Mouse (Mus musculus): ENCODE data around the gene Lum. TPM values are rescaled to one million over a fixed set of nuclear protein-coding genes. Genes with fewer than 3 reads are reported as not detected.
A peak's percentile ranks its signal among the peaks of the same experiment; 100 is the strongest.

Gene Lum
- total RNA-seq (2021), result 10 to 100 TPM; 38.5 to 53.8 TPM
- long read RNA-seq, experiment 1, transcript Lum-201 (3 exons, 2,448 nt), result major isoform, 67 of 68 reads
- long read RNA-seq, experiment 1, partial matches to known transcripts, result 1 of 68 reads
- long read RNA-seq, experiment 1, other reads (novel, unspliced or antisense), result 0 of 68 reads
- long read RNA-seq, experiment 2, transcript Lum-201 (3 exons, 2,448 nt), result major isoform, 40 of 43 reads
- long read RNA-seq, experiment 2, partial matches to known transcripts, result 3 of 43 reads
- long read RNA-seq, experiment 2, other reads (novel, unspliced or antisense), result 0 of 43 reads

GRCm38 (mm10) chr10:97564957-97565856 is at the start of gene Lum:
Gene Lum, plus strand, starts transcription at chr10:97565128.
- DNase-seq, result peak; percentile 28 to 46

GRCm38 (mm10) chr10:97523366-97523765 is 41.6 kb upstream of the Lum start:
- DNase-seq, result no peak

DNA sequence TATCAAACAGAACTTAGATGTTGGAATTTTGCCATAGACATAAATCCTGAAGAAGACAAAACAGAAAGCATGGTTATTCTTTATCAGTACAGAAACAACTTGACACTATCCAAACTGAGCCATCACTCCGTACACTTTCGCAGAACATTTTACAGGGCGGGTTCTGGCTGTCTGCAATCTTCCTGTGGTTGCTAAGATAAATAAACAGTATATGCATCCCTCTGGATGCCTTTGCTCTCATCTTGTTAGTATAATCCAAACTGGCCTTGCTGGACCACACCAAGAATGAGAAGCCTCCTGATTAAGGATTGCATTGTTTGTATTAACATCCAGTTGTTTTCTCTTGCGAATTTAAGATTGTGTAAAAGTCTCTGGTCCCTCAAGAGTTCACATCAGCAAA is 29.2 kb upstream of the Lum start:
- no peak for DNase-seq

DNA sequence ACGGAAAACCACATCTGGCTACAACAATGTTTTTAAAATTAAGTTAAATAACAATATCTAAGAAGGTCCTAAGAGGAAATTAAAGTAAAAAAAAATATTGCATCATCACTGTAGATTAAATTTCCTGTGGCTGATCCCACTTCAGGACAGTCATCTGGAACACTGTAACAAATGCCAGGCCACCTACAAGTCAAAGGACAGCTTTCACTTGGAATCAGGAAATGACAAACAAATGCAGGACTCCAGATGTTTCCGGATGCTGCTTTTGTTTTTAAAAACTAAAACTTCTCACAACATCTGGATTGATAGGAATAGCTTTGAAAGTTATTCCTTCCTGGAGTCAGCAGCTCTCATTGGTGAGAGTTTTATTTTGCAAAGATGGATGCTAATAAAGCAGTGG is 28.0 kb upstream of the Lum start:
- DNase-seq, result peak; percentile 35 to 61

- no peak for DNase-seq
Measured at GRCm38 (mm10) chr10:97538202-97538601, 26.7 kb upstream of the Lum start.

- DNase-seq, result no peak
Measured at GRCm38 (mm10) chr10:97547740-97548139, 17.2 kb upstream of the Lum start.

DNA sequence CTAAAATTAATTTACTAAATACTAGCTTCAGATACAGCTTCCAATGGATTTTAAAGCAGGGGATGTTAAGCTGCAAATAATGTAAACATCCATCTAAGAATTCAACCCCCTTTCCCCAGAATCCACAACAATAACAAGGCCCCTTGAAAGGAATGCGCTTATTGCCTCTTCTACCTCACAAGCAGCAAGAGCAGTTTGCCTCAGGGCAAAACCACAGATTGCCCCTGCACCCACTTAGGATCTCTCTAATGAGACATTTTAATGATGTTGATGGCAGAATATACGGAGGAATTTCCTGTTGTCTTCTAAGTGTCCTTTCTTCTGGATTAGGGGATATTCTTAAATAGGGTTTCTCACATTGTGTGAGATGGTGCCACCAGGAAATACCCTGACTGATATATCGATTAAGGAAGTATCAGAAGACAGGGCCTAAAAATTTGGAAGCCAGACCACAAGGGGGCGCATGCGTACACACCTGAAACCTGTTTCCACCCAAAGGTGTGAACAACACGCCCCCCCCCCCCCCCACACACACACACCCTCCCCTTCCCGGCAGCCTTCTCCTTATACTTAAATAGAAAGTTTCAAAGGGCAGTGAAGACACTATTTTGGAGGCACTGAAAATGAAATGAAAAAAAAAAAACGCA is 2.7 kb downstream of the Lum start:
- DNase-seq, result peak; percentile 23 to 51

DNA sequence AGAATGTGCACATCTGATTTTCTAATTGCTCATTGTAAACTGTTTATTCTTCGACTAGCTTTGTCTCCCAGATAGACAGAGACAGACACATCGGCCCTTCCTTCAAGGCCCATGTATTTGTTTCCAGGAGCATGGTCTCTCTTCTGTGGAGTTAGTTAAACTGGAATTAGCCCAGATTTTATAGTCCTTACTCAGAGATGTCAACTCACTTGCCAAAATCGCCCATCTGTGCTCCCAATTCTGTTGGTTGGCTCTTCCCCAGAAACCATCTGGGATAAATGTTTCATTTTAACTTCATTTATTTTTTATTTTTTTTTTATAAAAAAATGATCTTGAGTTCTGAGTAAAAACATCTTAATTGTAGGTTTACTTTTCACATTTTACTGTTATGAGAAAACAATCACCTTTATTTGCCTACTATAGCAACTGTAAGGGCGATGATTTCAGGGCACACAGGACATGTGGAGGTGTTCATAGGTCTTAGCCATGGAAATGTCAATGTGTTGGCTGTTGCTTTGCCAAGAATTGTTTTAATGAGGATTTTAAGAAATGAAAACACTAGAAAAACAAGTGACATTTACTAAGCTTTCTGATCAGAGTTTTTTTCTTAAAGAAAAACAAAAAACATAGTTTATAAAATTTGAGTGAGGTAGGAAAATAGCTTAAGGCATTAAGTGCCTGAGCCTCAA is 17.8 kb downstream of the Lum start:
- DNase-seq, result peak in 1 of 2 experiments; percentile 46

DNA sequence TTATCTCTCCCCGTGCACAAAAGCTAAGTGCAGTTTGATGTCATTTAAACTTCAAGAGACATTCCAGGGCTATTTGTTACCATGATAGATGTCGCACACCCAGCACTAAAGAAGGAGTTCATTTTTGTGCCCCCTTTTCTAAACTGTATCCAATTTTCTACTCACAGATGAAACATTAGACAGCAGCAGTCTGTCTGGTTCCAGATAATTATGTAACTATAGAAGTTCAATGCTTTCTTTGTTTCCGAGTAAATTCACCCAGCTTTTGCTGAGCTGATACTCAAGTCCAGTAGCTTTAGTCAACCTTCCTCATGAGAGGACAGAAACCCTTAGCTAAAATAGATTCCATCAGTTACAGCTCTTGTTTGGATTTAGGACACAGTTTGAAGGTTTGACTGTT is 19.2 kb downstream of the Lum start:
- no peak for DNase-seq

DNA sequence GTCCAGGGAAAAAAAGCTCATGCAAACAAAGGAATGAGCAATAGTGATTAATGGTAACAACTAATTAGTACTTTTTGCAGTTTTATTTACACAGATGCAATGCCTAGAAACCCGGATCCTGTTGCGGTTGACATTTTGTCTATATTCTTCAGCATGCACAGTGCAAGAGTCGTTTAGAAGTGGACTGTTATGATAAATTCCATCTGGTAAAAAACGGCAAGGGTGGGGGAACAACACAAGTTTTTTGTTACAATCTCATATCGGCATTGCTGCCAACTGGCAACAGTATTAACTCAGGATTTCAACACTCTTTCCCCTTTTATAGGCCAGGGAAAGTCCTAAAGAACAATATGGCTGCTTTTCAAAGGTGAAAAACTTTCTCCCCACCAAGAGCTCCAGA is 22.2 kb downstream of the Lum start:
- DNase-seq, result peak; percentile 68 to 71

GRCm38 (mm10) chr10:97589574-97589973 is 24.6 kb downstream of the Lum start:
- DNase-seq, result peak; percentile 65 to 71

DNA sequence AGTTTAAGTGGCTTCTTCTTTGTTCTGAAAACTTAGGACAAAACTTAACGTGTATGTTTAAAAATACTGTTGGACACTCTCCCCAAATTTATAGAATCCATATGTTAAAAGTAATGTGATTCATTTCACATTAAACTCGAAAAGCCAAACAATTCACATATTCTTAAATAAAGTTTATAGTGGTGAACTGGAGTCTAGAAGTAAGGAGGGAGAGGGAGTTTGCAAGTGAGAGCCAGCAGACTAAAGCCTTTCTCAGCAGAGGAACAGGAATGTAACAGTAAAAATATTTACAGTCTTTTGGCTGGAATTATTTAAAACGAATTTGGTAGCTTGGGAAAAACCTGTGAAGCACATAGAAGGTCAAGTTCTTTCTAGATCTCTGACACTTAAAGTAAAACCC is 26.1 kb downstream of the Lum start:
- no peak for DNase-seq

DNA sequence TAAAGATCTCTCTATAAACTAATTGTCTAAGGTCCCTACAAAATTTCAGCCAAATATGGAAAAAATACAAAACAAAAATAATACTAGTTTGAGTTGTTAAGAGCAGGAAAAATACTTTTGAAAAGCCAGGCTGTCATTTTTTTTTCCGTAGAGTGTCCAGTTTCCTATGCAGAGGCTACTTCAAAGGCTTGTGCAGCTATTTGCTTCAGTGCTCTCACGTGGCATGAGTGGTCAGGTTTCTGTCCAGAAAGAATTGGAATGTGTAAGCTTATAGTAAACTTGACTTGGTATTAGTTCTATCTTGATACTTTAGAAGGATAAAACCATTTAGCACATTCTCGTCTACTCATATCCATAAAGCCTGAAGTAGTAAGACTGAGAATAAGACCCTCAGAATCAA is 26.8 kb downstream of the Lum start:
- no peak for DNase-seq

GRCm38 (mm10) chr10:97595680-97596079 is 30.8 kb downstream of the Lum start:
- no peak for DNase-seq

DNA sequence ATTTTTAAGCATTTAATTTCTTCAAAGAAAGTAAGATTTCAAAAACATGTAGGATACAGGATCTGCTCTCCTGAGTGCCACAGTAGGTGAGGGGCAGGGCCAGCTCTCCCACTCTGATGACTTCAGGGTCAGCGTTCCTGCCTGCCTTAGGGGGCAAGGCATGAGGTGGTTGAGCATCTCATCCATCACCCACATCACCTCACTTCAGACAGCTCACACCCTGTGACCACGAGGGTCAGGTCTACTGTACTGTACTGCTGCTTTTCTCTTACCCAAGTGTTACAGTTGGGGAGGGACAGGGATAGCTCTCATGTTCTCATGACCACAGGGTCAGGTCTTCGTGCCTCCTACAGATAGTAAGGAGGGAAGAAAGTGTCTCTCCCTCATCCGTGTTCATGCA is 36.8 kb downstream of the Lum start:
- DNase-seq, result no peak

DNA sequence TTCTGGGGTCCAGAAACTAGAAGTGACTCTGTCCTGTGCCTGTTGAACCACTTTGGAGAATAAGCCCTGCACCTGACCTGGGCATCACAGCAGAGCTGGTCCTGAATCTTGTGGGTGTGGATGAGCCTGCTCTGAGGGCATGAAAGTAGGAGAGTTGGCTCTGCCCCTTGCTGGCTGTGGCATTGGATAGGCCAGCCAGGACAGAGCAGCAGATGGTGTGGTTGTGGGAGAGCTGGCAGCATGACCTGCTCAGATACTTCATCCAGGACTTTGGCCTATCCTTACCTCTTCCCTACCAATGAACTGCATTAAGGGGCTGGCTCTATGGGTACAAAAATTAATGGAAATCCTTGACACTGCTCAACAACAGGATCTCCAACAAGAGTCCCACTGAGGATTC is 38.3 kb downstream of the Lum start:
- no peak for DNase-seq

DNA sequence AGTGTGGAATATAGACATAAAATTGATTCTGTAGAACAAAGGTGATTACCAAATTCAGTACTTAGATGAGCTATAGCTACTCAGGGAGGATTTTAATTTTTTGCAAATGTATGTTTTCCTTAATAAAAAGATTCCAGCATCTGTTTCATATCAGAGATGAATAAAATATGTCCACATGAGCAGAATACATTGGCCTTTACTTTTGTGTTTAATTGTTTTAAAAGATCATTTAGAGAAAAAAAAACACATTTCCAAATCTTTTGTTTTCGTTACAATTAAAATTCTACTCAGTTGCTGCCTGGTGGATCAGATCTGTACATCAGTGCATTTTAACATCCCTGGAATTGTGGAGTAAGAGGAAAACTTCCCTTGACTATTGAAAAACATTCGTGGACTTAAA is 41.7 kb downstream of the Lum start, which contains the start of gene Kera:
Gene Kera (plus strand): TSS at position 301 of the 400 bp plus-strand sequence.
- DNase-seq, result no peak

Other genes starting within 250 kb of the Lum start
- 100 to 1,000 TPM; 346 to 364 TPM for gene Dcn, start 85.5 kb upstream of the Lum start, total RNA-seq (2021)
- not detected for gene Kera, start 41.8 kb downstream of the Lum start, total RNA-seq (2021)
- gene Epyc, start 78.9 kb downstream of the Lum start, total RNA-seq (2021), result under 1 TPM; 0.26 to 0.35 TPM
- not detected for gene Ccer1, start 127.9 kb downstream of the Lum start, total RNA-seq (2021)
- gene C030005K15Rik, start 161.6 kb downstream of the Lum start, total RNA-seq (2021), result not detected